Mouse (Mus musculus) brown adipose tissue, adult 24 weeks (tissue): ENCODE results near the gene Mrps12. TPM values are rescaled to one million over a fixed set of nuclear protein-coding genes. Genes with fewer than 3 reads are reported as not detected.
A peak's percentile ranks its signal among the peaks of the same experiment; 100 is the strongest.

ENCODE experiments used
- H3K27ac ChIP-seq: fragments of 200-500 bp; replicated peaks from 2 replicates; pipeline ENCODE4 v1.5.1; 2012; ENCODE audit warnings: low read depth, mild to moderate bottlenecking, low read length
- H3K4me1 ChIP-seq: fragments of 200-500 bp; 2 replicates; pipeline ENCODE4 v1.6.1; 2012; ENCODE audit warnings: low read length, mixed read lengths; ENCODE audit not compliant: control insufficient read depth, insufficient read depth, insufficient read length
- H3K4me3 ChIP-seq: fragments of 200-500 bp; 2 replicates; pipeline ENCODE4 v1.5.1; 2012; ENCODE audit warnings: low read depth, mild to moderate bottlenecking, low read length, moderate library complexity; ENCODE audit not compliant: insufficient read depth
- polyA plus RNA-seq: library from polyadenylated mRNA; stranded (reverse); fragments of >200 nt; gene quantifications from 2 replicates; pipeline ENCODE4 v1.2.4, GENCODE M21; 2012; ENCODE audit not compliant: missing spikeins, insufficient read depth, insufficient read length

Mrps12 gene
- polyA plus RNA-seq, 1 experiment, result 106 TPM

DNA sequence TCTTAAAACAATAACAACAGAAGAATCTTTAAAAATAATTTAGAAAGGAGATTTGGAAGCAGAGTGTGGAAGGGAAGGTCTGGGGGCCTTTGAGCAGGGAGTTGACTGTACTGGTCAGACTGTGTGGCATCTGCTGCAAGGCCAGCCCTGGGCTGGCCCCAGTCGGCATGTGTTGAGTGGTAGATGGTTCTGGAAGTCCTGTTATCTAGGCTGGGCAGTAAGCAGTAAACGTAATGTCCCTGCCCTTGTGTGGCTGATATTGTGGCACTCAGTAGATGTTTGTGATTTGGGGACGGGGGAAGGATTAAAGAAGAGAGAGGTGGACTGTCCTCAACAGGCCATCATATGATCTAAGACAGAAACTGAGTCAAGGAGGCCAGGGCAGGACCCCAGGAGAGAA lies 28.7 kb upstream of the Mrps12 start:
- peaks cover 4% of the 10 kb centered on the region for H3K4me1 ChIP-seq
- no peak overlapping the region for H3K27ac ChIP-seq
- H3K4me3 ChIP-seq, result no peak overlapping the region

DNA sequence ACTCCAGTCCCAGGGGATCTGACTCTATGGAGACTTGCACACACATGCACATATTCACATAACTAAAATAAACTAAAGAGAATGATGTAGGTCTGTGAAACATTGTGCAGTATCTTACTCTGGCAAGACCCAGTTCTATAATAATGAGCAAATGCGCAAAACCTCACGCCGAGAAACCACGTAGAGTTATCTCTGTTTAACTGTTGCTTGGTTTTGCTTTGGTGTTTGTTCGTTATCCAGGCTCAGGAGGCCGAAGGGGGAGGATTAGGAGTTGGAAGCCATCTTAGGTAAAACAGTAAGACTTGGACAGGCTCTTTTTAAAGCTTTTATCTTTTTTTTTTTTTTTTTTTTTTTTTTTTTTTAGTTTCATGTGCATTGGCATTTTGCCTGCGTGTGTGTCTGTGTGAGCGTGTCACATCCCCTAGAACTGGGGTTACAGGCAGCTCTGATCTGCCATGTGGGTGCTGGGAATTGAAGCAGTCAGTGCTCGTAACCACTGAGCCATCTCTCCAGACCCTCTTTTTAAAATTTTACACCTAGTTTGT lies 27.9 kb upstream of the Mrps12 start:
- no peak overlapping the region for H3K27ac ChIP-seq
- H3K4me1 ChIP-seq, result peaks cover 6% of the 10 kb centered on the region
- no peak overlapping the region for H3K4me3 ChIP-seq

DNA sequence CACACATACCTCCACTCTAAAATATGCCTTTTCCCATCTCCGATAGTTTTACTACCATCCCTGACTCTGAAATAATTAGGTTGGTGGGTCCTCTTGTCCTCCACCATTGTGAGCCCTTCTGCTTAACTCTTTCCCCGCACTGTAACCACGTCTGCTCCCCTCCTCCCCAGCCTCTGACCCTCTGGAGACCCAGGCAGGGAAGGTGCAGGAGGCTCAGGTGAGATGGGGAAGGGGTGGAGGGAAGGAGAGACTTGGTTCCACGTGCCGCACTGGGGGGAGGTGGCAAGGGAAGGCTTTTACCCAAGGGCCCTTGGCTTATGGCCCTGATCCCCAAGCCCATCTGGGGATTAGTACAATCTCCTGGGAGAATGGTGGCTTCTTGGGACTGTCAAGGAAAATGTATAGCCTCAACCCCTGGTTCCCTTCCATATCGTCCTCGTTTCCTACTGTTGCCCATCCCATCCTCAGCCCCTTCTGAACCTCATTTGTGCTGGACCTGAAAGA lies 25.9 kb upstream of the Mrps12 start, which contains the start of gene Nfkbib:
Nfkbib (minus strand) TSS at position 51 of the 504 bp plus-strand sequence.
- H3K27ac ChIP-seq, result no peak within 1 kb of the TSS
- peaks cover 6% of the 10 kb centered on the region for H3K4me1 ChIP-seq
- H3K4me3 ChIP-seq, result peak within 1 kb of the TSS; percentile 93

DNA sequence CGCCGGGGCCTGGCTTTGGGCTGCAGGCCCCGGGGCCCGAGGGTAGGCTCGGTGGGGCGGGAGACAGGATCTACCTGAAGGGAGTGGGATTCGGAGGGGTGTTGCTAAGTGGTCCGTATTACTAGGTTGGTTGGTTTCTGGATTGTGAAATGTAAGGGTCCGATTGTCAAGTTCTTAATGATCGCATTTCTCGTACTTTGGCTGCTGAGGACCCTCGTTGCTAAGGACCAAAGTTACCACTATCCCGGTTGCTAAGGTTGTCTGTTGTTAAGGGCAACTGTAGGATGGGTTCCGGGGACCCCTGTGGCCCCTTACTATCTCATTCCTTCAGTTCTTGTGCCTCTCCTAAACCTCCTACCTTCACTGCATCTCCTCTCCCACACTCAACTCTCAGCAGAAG lies 25.3 kb upstream of the Mrps12 start:
- Histone ChIP-seq H3K4me3 (peak overlapping the region; percentile 69), H3K4me1 (peaks cover 6% of the 10 kb centered on the region), H3K27ac (no peak overlapping the region)

DNA sequence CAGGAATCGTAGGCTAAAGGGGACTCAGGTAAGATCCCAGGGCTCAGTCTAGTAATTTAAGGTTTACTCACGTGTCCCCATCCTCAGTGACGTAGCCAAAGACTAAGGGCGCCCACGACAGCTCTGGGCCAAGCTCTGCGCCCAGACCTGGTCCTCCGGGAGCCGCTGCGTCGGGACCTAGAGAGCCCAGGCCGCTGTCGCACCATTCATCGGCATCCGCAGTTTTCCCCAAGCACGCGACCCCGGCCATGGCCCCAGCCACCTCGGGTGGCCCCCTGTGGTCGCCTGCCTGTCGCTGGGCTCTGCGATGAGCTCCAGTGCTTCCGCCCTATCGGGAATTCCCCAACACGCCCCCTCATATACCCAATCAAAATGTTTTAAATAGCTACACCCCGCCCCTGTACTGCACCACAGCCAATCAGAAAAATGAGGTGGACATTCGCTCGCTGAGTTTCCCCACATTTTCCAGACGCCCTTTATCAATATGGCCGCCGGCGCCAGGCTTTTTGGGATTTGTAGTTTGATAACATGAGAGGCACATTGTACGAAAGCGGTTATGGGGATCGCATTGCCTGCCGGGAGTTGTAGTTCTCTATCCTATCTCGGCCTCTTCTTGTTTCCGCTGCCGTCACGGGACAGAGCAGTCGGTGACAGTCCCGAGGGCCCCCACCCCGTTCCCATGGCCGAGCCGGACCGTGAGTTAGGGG lies 24.7 kb upstream of the Mrps12 start, which contains the start of gene Sirt2:
Sirt2 (plus strand) TSS at position 563 of the 707 bp plus-strand sequence.
- Histone ChIP-seq H3K4me3 (peak within 1 kb of the TSS; percentile 93), H3K27ac (no peak within 1 kb of the TSS), H3K4me1 (peaks cover 6% of the 10 kb centered on the region)

DNA sequence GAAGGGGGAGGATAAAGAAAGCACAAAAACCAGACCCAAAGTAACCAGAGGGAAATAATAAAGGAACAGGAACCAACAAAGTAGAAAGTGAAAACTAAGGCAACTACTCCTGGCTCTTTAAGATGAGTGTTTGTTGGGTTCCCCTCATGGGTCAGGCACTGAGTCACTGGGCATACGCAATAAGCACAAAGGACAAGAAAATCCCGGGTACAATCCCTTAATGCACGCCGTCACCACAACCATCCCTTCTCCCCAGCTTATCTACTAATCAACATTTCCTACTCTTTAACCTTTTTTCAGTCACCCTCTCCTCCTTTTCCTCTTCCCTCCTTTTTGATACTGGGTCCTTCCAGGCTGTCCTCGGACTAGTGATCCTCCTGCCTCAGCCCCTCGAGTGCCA lies 23.6 kb upstream of the Mrps12 start:
- Histone ChIP-seq H3K27ac (no peak overlapping the region), H3K4me3 (peak overlapping the region; percentile 93)

DNA sequence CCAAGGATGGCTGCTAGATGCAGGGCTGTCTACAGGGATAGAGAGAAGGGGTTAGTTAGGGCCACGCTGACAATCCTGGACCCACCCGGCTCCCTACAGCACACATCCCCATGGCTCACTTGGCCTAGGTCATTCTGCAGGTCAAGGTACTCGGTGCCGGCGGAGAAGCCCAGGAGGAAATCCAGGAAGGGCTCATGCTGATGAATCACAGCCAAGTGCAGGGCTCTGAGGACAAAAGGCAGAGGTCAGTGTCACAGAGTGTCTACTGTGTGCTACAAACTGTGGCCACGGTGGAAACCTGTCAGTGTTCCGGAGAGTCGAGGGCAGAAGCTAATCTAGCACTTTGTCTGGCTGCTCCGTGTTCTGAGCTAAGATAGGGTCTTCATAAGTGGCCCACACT lies 20.3 kb upstream of the Mrps12 start:
- Histone ChIP-seq H3K4me1 (peaks cover 6% of the 10 kb centered on the region), H3K4me3 (no peak overlapping the region), H3K27ac (no peak overlapping the region)

More for the DNA sequence above, 23.6 kb upstream of the Mrps12 start:
- peaks cover 6% of the 10 kb centered on the region for H3K4me1 ChIP-seq

DNA sequence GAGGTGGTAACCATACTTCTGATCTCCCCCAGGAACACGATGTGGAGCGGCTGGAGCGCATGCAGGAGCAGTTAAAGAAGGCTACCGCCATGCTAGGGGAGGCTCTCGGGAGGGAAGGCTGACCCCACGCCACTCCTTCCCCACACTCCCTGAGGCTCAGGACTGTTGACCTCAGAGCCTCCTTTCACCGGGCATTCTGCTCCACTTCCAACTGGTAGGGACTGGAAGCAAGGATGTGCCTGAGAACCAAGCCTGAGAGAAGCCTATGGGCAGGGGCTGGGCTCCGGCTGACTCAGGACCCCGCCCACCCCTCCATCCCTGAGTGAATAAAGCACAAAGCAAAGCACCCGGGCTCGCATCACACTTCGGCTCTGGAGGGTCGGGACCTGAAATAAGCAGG lies 17.0 kb upstream of the Mrps12 start:
- Histone ChIP-seq H3K27ac (no peak overlapping the region), H3K4me1 (no peaks in the 10 kb centered on the region), H3K4me3 (no peak overlapping the region)

DNA sequence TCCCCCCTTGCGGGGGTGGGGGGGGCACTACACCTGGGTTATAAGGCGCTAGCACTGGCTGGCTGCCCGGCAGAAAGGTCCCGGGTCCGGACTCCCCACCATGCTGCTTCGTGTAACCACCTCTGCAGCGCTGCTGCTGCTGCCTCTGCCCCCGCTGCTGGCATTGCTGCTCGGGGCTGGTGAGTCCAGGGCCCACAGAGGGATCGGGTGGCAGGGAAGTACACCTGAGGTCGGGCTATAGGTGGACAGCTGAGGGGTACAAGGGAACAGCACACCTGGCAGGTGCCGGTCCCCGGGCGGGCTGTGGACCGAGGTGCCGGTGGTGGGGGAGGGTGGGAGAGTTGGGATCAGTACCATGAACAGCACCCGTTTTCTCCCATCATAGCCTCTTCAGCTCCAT lies 14.5 kb upstream of the Mrps12 start, which contains the start of gene Ccer2:
Ccer2 (plus strand) TSS at position 96 of the 400 bp plus-strand sequence.
- H3K4me1 ChIP-seq, result no peaks in the 10 kb centered on the region

DNA sequence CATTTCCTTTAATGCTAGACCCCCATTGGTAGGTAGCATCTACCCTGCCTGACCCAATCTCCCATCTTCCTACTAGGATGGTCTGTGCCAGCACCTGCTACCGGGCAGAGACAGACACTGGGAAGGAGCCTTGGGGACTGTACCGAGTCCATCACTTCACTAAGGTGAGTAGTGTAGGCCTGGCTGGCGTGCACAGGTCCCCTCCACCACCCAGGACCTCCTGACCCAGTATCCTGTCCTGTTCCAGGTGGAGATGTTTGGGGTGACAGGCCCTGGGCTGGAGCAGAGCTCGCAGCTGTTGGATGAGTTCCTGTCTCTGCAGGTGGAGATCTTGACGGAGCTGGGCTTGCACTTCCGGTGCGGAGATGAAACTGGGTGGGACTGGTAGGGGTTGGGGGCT lies 8.3 kb upstream of the Mrps12 start:
- no peaks in the 10 kb centered on the region for H3K4me1 ChIP-seq
- no peak overlapping the region for H3K27ac ChIP-seq

More for the DNA sequence above, 14.5 kb upstream of the Mrps12 start, which contains the start of gene Ccer2:
- Histone ChIP-seq H3K27ac (no peak within 1 kb of the TSS), H3K4me3 (no peak within 1 kb of the TSS)

DNA sequence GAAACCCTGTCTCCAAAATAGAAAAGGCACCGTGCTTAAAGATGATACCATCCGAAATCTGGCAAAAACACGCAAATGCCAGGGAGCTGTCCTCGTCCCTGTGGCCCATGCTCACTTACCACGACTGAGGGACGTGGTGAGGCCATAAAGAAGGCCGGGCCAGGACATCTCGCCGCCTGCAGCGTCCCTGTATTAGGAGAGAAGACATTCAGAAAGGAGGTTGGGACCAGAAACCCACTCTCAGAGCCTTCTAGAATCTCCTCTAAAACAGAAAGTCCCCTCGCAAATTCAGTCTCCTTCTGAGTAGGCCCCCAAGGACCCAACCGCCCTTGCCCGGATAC lies 282 bp downstream of the Mrps12 start:
- Histone ChIP-seq H3K4me1 (no peaks in the 10 kb centered on the region), H3K4me3 (peak overlapping the region; percentile 83), H3K27ac (peak overlapping the region; percentile 69)

More for the DNA sequence above, 8.3 kb upstream of the Mrps12 start:
- no peak overlapping the region for H3K4me3 ChIP-seq

DNA sequence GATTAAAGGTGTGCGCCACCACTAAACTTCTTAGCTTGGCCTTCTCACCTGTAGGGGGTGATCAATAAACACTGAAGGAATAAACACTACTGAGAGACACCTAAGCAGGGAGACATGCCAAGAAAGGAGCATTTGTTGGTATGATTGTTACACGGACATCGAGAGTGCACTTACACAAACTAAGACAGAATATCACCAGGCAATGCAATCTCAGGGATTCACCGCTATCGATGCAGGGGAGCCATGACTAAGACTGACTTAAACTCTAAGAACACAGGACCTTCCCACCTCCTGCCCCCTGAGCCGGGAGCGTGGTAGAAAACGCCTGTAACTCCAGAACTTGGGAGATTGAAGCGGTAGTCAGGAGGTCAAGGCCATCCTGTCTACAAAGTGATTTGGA lies 671 bp downstream of the Mrps12 start:
- peak overlapping the region; percentile 83 for H3K4me3 ChIP-seq
- H3K27ac ChIP-seq, result peak overlapping the region; percentile 69; the same call in 1 of the 2 replicates
- no peaks in the 10 kb centered on the region for H3K4me1 ChIP-seq

DNA sequence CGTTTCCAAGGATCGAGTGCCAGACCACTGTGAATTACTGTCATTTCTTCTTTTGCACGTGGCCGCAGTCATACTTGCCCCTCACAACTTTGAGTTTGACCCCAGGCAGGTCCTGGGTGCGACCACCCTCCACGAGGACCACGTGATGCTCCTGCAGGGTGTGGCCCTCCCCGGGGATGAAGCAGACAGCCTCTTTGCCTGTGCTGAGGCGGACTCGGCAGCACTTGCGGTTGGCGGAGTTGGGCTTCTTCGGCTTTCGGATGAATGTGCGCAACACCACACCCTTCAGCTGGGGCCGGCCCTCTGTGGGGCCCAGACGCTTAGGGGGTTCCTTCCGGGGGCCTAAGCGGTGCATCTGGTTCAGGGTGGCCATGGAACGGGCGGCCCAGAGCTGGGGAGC lies 1.8 kb downstream of the Mrps12 start:
- no peak overlapping the region for H3K27ac ChIP-seq
- no peak overlapping the region for H3K4me3 ChIP-seq
- H3K4me1 ChIP-seq, result no peaks in the 10 kb centered on the region

DNA sequence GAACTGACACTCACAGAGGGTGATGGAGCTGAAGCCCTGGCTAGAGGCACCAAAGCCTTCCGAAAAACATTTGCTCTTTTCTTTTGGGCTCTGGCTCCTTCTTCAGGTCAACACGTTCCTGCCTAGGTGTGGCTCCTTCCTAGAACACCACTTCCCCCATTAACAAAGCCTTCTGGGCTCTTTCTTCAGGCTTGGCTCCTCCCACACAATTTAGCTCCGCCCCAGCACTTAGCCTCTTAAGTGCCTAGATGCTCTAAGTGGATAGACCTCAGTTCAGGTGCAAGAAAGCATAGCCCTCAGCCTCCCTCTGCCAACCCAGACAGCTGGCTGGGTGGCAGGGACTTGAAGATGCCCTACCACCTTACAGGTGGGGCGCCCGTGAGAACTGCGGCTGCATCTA lies 5.9 kb downstream of the Mrps12 start:
- Histone ChIP-seq H3K27ac (no peak overlapping the region), H3K4me3 (no peak overlapping the region), H3K4me1 (no peaks in the 10 kb centered on the region)

DNA sequence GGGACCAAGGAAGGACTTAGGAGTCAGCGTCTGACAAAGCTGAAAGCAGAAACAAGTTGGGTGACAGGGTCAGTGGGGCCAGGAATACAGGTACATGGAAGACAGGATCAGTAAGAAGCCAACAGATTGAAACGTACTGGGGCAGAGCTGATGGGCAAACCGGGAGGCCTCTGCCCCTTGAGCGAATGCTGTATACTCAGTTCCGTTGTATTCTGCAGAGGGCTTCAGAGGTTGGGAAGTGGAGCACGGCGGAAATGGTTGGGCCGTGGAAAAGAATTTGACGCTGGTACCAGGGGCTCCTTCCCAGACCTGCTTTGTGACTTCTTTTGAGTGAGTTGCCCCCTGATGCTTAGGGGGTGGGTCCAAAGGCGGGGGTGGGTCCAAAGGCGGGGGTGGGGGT lies 8.4 kb downstream of the Mrps12 start:
- H3K4me3 ChIP-seq, result peak overlapping the region; percentile 19
- H3K27ac ChIP-seq, result no peak overlapping the region
- no peaks in the 10 kb centered on the region for H3K4me1 ChIP-seq
